Mouse (Mus musculus): ENCODE data around the gene Dnm1l.
"Not testable (repeated sequence)": the region's sequence is repeated elsewhere in the genome, so short reads cannot be mapped to it uniquely, and the experiment has no call there.

Gene Dnm1l

GRCm38 (mm10) chr16:16358481-16359100, at the start of gene Dnm1l:
Dnm1l (minus strand) TSS chr16:16358959.
- peak; percentile 88 for DNase-seq (ENCODE audit: low read depth, low spot score)

DNA sequence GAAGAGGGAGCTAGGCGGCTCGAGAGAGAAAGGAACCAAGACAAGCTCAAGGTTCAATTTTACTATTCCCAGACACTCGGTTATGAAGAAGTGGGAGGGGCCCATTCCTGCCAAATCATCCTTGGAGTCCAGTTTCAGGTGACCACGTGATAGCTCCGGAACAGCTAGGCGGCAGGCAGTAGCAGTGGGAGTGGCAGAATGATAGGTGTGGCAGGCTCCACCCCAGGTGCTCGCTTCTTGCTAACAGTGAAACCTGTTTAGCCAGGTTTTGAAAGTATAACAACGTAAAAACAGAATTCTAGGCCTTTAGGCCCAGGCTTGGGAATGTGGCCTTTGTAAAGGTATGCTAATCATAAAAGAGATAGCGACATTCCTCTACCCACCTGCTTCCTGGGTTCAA, 8.5 kb upstream of the Dnm1l start:
- not testable (repeated sequence) for DNase-seq (ENCODE audit: low read depth, low spot score)

DNA sequence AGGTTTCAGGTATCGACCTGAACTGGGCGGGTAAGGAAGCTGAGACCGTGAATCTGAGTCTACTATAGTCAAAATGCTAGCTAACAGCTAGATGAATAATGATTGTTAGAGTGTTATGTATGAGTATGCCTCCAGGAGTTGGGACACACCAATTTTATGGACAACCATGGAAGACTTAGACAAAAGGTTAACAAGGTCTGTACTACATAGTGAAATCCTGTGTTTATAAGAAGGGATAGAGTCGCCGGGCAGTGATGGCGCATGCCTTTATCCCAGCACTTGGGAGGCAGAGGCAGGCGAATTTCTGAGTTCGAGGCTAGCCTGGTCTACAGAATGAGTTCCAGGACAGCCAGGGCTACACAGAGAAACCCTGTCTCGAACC, 333 bp upstream of the Dnm1l start:
- not testable (repeated sequence) for DNase-seq (ENCODE audit: low read depth, low spot score)

DNA sequence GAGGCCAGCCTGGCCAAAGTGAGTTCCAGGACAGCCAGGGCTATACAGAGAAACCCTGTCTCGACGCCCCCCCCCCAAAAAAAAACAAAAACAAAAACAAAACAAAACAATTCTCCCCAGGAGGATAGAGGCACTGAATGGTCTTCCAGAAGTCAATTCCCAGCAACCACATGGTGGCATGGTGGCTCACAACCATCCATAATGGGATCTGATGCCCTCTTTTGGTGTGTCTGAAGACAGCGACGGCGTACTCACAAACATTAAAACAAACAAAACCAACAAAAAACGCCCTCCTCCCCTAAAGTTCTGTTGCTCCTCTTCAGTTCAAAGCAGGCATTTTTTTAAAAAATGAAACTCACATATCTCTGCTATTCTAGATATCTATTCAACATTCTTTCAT, 851 bp downstream of the Dnm1l start:
- DNase-seq (ENCODE audit: low read depth, low spot score), result peak; percentile 2

- no peak for DNase-seq (ENCODE audit: low read depth, low spot score)
Measured at GRCm38 (mm10) chr16:16346420-16346819, 12.3 kb downstream of the Dnm1l start.

GRCm38 (mm10) chr16:16325775-16326336, 32.9 kb downstream of the Dnm1l start:
- DNase-seq (ENCODE audit: low read depth, low spot score), result no peak

- no peak for DNase-seq (ENCODE audit: low read depth, low spot score)
Measured at GRCm38 (mm10) chr16:16311319-16311718, 47.4 kb downstream of the Dnm1l start.

DNA sequence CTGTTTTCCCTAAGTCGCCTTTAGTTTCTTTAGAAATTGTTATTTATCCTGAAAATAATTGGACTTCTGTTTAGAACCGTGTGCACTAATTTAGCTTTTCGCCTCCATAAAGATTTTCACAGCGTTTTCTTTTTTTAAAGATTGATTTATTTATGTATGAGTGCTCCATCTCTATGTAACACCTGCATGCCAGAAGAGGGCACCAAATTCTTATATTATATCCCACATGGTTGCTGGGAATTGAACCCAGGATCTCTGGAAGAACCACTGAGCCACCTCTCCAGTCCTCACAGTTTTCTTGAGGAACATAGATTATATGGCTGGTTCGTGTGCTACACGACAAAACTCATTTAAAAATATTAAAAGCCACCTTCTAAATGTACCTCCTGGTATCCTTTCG, 54.9 kb downstream of the Dnm1l start:
- no peak for DNase-seq (ENCODE audit: low read depth, low spot score)

- DNase-seq (ENCODE audit: low read depth, low spot score), result no peak
Measured at GRCm38 (mm10) chr16:16303138-16303827, 55.5 kb downstream of the Dnm1l start.

GRCm38 (mm10) chr16:16302369-16303137, 56.2 kb downstream of the Dnm1l start, which contains the start of gene Yars2:
Yars2 (plus strand) TSS chr16:16302965.
- peak; percentile 94 for DNase-seq (ENCODE audit: low read depth, low spot score)

DNA sequence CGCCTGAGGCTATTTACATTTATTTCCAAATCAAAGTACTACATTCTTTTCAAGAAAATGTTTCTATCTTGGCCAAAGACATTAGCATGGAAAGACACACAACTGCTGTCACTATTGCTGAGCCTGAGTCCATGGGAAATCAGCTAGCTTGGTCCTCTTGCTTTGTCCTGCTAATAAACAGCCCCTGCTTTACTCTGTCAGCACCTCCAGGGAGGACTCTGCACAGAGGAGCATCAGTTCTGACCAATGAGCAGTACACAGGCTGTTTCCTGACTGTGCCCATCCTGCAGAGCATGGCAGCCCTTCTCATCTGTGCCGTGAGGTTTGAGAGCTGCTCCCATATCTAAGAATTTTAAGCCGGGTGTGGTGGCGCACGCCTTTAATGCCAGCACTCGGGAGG, 85.0 kb downstream of the Dnm1l start:
- no peak for DNase-seq (ENCODE audit: low read depth, low spot score)

DNA sequence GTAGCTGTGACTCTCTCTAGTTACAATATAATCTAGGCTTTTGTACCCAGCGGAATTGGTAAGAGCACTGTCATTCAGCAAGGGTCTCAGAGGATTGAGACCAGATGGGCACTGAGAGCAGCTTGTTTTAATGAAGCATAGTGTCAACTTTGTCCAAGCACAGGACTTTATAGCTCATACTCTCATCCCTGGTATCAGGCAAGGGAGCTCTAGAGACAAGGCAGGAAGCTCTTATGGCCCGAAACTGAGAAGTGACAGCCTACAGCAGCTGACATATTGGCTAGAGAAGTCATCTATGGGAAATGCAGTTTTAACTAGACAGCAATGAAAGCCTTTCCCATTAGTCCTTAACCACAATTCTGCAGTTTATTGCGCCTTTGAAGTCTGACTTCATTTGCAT, 85.8 kb downstream of the Dnm1l start:
- DNase-seq (ENCODE audit: low read depth, low spot score), result no peak

GRCm38 (mm10) chr16:16262436-16262835, 96.3 kb downstream of the Dnm1l start:
- DNase-seq (ENCODE audit: low read depth, low spot score), result no peak

Data from telencephalon, adult 2 months (tissue).